Mouse (Mus musculus) ovary, adult 18-20 months (tissue): Measurements from ENCODE around the gene Babam2.
"Not testable (repeated sequence)": the region's sequence is repeated elsewhere in the genome, so short reads cannot be mapped to it uniquely, and the experiment has no call there.

Source experiments
- DNase-seq: peaks from one replicate; pipeline ENCODE4 v3.0.0; 2022; ENCODE audit warnings: low spot score, mixed read lengths

The Babam2 gene

GRCm38 (mm10) chr5:31940876-31941275 lies 243.4 kb downstream of the Babam2 start:
- no peak for DNase-seq

GRCm38 (mm10) chr5:31947185-31947584 lies 249.7 kb downstream of the Babam2 start:
- no peak for DNase-seq

- no peak for DNase-seq
Measured at GRCm38 (mm10) chr5:31949389-31949788, 251.9 kb downstream of the Babam2 start.

GRCm38 (mm10) chr5:31950532-31950931 lies 253.0 kb downstream of the Babam2 start:
- DNase-seq: no peak

- DNase-seq: no peak
Measured at GRCm38 (mm10) chr5:31955184-31955583, 257.7 kb downstream of the Babam2 start.

- no peak for DNase-seq
Measured at GRCm38 (mm10) chr5:31956336-31956735, 258.9 kb downstream of the Babam2 start.

GRCm38 (mm10) chr5:31959886-31960285 lies 262.4 kb downstream of the Babam2 start:
- no peak for DNase-seq

- DNase-seq: no peak
Measured at GRCm38 (mm10) chr5:31961423-31961822, 263.9 kb downstream of the Babam2 start.

- DNase-seq: no peak
Measured at GRCm38 (mm10) chr5:31962346-31962745, 264.9 kb downstream of the Babam2 start.

- DNase-seq: no peak
Measured at GRCm38 (mm10) chr5:31963352-31963751, 265.9 kb downstream of the Babam2 start.

GRCm38 (mm10) chr5:31963851-31964250 lies 266.4 kb downstream of the Babam2 start:
- no peak for DNase-seq

GRCm38 (mm10) chr5:31966741-31967140 lies 269.3 kb downstream of the Babam2 start:
- no peak for DNase-seq

GRCm38 (mm10) chr5:31967526-31967925 lies 270.0 kb downstream of the Babam2 start:
- DNase-seq: no peak

- no peak for DNase-seq
Measured at GRCm38 (mm10) chr5:31968046-31968506, 270.6 kb downstream of the Babam2 start.

GRCm38 (mm10) chr5:31972416-31972815 lies 274.9 kb downstream of the Babam2 start:
- not testable (repeated sequence) for DNase-seq

- DNase-seq: no peak
Measured at GRCm38 (mm10) chr5:31974614-31975168, 277.2 kb downstream of the Babam2 start.

GRCm38 (mm10) chr5:31982061-31982460 lies 284.6 kb downstream of the Babam2 start:
- no peak for DNase-seq

GRCm38 (mm10) chr5:31983161-31983560 lies 285.7 kb downstream of the Babam2 start:
- DNase-seq: no peak

- DNase-seq: no peak
Measured at GRCm38 (mm10) chr5:31983817-31984368, 286.4 kb downstream of the Babam2 start.

GRCm38 (mm10) chr5:31984369-31984961 lies 287.0 kb downstream of the Babam2 start:
- DNase-seq: no peak

GRCm38 (mm10) chr5:31985021-31985420 lies 287.5 kb downstream of the Babam2 start:
- DNase-seq: no peak

- DNase-seq: no peak
Measured at GRCm38 (mm10) chr5:31987541-31988307, 290.2 kb downstream of the Babam2 start.
